Mouse (Mus musculus) embryo, embryonic 9.5 days (tissue): ENCODE data around the gene Tcf7.
"Not testable (repeated sequence)": the region's sequence is repeated elsewhere in the genome, so short reads cannot be mapped to it uniquely, and the experiment has no call there.

Experiments
- DNase-seq: peaks from one replicate; pipeline ENCODE4 v3.0.0-alpha.2; 2017; ENCODE audit errors: extremely low spot score

Tcf7 gene

DNA sequence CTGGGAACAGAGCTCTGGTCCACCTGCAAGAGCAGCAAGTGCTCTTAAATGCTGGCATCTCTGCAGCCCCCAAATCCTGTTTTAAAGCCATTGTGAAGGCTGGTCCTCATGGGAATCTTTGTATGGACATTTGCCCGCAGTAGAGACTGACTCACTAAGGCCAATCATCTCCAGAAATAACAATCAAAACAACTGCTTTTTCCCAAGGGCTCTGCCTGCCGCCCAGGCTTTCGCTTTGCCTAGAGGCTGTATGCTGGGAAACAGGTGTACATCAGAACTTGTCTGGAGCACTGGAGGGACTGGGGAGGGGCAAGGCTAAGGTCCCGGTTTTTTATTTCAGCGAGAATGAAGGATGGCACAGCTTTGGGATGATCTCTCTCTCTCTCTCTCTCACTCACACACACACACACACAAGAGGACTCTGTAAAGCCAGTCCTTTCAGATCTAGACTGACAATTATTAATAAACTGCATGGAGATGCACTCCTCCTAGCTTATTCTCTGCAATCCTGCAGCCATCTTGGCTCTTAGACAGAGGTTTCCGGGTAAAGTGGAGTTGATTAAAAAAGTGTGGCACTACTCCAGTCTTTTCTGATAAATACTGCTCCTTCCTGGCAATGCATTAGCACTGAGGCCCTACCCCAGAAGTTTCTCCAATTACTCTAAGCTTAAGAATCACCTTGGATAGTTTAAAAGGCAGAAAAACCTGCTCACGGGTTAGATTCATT is 53.9 kb downstream of the Tcf7 start:
- DNase-seq: no peak

DNA sequence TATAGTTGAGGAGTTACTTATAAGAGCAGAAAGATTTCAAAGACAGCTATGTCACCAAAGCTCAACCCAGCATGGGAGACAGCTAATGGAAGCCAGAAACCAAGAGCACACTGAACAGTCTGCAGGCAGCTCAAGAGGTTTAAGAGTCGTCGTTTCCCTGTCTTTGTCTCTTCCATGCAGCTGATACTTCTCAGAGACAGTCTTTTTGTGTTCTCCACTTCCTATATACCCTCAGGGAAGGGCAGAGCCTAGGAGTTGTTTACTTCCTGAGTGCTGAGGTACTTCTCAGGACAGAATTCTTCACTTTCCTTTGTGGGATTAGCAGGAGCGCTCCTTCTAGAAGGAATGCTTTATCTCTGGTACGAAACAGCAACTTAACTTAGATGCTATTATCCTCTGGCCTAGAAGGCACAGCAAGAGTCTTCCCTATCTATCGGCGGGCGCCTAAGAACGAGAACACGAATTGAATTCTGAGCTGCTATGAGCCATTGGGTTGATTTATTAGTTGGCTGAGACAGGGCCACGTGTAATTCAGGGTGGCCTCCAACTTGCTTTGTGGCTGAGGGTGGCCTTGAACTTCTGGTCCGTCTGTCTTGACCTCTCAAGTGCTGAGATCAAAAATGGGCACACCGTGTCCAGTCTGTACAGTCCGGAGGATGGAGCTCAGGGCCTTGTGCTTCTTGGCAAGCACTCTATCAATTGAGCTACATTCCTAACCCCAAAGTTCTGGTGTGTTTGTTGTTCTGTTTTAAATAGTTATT is 55.2 kb downstream of the Tcf7 start:
- DNase-seq: no peak

DNA sequence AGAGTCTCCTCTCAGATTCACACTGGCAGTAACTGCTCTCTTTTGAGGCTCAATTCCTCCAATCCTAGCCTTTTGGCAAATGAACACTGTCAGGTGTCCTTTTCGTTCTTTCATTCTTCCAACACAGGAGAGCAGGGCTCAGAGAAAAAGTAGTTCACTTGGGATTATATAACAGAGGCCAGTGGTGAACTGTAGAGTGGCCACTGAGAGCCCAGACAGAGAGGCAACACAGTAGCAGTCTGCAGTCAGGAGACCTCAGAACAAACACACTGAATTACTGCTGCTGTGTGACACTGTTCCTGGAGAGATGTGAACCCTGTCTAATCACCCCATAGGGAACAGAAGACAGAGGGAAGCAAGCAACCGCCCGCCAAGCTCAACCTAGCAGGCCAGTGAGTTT is 55.8 kb downstream of the Tcf7 start:
- no peak for DNase-seq

DNA sequence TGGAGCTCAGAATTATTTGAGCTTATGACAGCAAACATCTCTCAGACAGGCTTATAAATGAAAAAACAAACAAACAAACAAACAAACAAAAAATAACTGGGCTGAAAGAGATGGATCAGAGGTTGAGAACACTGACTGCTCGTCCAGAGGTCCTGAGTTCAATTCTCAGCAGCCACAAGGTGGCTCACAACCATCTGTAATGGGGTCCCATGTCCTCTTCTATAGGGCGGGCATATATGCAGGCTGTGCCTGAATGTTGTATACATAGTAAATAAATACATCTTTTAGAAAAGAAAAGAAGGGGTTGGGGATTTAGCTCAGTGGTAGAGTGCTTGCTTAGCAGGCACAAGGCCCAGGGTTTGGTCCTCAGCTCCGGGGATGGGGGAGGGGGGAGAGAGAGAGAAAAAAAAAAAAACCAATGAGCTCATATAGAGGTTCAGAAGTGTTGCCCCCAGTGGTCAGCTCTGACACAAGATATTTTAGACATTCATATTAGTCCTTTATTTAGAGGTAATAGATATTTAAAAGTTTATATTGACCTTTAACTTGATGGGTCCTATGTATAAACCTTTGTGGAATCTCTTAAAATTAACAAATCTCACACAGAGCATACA is 56.7 kb downstream of the Tcf7 start:
- no peak for DNase-seq

DNA sequence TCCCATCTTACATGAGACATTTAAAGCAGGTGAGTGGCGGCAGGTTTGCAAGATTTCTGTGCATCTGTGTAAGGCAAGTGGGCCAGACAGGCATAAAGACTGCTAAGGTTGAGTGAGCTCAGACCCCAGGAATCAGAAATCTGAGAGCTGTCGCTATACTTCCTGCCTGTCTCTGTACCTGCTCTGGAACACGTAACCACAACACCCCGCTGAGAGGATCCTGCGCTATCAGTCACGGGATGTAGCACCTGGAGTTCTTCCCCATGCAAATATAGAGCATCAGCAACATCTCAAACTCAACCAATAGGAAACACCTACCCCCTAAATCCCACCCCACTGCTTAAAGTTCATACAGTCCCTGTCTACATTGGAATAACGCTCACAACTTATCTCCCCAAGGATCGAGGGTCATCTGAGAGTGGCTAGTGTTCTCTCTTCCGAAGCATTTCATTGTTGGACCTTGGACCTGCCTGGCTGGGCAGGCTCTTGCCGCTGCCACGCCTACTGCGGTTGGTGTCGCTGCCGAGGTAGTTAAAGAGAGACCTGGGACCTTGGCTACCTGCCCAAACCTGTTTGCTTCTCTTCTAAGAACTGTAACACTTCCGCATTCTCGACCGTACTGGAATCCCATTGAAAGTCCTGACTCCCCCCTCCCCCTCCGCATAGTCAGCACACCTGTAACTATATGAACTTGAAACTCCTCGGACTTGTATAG is 58.7 kb downstream of the Tcf7 start:
- DNase-seq: no peak

DNA sequence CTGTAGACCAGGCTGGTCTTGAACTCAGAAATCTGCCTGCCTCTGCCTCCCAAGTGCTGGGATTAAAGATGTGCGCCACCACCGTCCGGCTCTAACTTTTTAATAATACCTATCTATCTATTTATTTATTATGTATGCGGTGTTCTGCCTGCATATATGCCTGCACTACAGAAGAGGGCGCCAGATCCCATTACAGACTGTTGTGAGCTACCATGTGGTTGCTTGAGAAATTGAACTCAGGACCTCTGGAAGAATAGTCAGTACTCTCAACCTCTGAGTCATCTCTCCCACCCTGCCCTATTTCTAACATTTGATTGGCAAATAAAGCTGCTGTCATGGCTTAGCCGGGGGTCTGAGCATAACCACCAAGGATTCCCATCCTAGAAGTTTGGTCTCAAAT is 59.9 kb downstream of the Tcf7 start:
- DNase-seq: no peak

DNA sequence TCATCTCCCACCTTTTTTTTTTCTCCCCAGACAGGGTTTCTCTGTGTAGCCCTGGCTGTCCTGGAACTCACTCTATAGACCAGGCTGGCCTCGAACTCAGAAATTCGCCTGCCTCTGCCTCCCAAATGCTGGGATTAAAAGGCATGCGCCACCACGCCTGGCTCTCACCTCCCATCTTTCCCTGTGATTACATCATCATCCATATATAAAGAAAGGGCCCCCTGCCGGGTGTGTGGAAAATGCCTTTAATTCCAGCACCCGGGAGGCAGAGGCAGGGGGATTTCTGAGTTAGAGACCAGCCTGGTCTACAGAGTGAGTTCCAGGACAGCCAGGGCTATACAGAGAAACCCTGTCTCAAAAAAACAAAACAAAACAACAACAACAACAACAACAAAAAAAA is 60.9 kb downstream of the Tcf7 start:
- not testable (repeated sequence) for DNase-seq

DNA sequence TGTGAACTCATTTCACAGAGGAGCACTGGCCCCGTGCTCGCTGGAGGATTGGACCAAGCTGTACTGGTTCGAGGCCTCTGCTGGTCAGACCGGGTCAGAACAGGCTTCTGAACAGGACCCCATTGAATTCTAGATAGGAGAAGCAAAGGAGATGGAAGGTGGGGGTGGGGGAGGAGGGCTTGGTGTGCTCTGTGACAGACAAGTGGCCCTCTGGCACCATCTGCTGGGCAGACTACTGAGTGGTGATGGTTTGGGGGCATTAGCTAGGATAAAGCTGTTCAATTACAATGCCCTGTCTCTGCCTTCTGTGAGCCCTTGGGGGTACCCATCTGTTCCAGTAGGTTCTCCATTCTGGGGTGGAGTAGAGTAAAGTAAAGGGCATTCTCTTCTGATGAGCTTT is 62.5 kb downstream of the Tcf7 start:
- peak; percentile 66 for DNase-seq

DNA sequence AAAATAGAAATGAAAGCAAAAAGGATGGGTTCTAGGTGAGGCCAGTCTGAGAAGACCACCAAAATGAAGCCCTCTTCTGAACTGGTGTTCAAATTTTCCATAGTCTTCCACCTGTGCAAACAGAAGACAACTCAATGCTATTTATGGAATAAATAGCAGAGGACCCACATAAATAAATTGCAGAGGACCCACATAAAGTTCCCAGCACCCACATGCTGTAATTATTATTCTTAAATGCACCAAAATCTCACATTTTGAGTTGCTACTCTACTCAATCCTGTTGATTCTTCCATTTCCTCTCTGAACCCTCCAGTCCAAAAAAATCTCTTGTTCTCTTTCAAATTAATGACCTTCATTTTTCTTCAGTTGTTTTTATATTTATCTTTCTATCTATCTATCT is 68.9 kb downstream of the Tcf7 start, which contains the start of gene Olfr1371:
Gene Olfr1371 (minus strand): TSS at position 101 of the 400 bp plus-strand sequence.
- no peak for DNase-seq
